Mouse (Mus musculus) erythroblast, embryonic 14.5 days (primary cell): ENCODE measurements around the gene Dysf.

Source experiments
- GATA1 ChIP-seq: IDR thresholded peaks from 2 replicates; pipeline ENCODE4 v1.6.1; 2012; ENCODE audit warnings: low read length, inconsistent platforms, mixed read lengths
- TAL1 ChIP-seq: IDR thresholded peaks from 3 replicates; pipeline ENCODE4 v1.6.1; 2012; ENCODE audit warnings: low read length, inconsistent platforms, mixed read lengths

DNA sequence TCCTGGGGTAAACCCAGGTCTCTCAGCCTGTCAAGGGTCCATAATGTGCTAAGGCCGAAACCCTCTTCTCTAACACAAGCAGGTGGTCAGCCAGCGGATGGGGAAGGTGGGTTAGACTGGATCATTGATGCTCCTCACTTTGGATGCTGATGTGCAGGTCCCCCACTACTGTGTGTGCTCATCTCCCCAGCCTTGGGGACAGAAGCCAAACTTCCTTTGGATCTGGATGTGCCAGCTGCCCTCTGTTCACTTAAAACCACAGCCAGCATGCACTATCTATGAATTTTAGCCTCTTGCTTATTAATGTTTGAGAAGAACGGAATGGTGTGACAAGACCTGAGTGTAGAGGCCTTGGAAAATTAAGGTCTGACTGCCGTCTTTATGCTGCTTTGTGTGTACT is 150.7 kb downstream of the Dysf start:
- TF ChIP-seq GATA1, result no peak
- no peak for TF ChIP-seq TAL1
